Mouse (Mus musculus) cerebellum, postnatal 14 days (tissue): ENCODE data around the gene Rapgef1.
"Not testable (repeated sequence)": the region's sequence is repeated elsewhere in the genome, so short reads cannot be mapped to it uniquely, and the experiment has no call there.

Source experiments
- DNase-seq, 2 experiments: peaks; one replicate each; pipeline ENCODE4 v3.0.0; 2021; ENCODE audit warnings: mixed read lengths in 2 of 2

Rapgef1 gene

DNA sequence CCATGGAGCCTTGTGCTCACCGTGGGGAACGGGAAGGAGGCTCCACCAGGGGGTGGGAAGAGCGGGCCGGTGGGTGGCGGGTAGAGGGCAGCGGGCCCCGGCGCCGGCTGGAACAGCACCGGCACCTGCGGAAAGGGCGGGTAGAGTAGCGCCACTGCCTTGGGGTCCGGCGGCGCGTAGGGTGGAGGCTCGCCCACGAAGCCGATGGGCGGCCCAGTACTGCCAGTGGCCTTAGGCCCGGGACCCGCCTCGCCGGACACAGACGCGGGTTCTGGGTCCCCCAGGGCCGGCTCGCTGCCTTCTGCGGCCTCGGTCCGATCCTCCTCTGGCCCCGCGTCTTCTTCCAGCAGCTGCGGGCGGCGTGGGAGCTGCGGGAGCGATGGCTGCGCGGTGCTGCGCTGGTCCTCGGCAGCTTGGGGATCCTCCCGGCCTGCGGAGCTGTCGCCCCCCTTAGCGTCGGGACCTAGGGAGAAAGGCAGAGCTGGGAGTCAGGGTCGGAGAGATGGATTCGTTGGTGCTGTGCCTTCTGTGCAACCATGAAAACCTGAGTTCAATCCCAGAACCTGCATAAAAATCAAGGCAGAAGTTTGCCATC lies 127.8 kb downstream of the Rapgef1 start:
- peak in 1 of 2 experiments; percentile 36 for DNase-seq

DNA sequence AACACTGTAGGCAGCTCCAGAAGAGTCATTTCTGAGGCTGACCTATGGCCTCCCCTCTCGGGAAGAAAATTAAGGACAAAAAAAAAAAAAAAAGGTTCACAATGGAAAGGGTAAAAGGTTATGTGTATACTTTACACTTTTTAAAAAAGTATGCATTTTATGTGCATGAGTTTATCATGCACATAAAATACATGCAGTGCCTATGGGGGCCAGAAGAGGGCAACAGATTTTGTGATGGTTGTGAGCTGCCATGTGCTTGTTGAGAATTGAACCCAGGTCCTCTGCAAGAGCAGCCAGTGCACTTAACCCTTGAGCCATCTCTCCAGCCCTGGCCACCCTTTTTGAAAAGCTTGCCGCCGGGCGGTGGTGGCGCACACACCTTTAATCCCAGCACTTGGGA lies 128.3 kb downstream of the Rapgef1 start:
- DNase-seq, result peak; percentile 48 to 62

DNA sequence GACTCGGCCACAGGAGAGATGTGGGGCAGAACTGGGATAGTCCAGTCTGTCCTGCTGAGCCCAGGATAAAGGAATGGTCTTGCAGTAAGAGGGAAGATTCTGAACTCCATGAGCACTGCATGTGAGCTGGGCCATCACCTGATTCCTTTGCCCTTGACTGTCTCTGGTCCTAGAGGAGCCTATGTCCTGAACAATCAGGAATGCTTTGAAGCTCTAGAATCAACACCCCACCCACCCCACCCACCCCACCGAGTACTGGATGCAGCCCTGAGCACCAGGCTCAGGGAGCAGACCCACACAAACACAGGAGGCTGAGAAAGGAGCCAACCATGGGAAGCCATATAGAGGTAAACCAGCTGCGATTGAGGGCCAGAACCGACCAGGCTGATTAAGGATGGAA lies 129.0 kb downstream of the Rapgef1 start:
- DNase-seq, result no peak

DNA sequence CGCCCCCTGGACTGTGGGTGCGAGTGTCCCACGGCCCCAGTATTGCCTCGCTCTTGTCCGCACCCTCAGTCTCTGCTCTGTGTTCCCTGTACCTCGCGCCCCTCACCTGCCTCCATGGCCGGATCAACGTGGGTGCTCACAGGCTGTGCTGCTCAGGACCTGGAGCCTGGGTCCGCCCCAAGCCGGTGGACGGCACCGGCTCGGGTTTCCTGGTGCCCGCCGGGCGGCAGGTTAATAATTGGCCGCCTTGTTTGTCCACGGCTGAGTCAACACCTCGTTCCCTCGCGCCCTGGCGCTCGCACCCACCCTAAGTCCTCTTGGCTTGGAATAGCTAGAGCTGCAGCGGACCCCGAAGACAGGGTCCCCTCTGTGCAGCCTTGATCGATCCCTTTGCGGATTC lies 132.0 kb downstream of the Rapgef1 start, which contains the start of gene Gm13420:
Gene Gm13420, minus strand, starts transcription at position 189 of the 400 bp plus-strand sequence.
- no peak for DNase-seq

DNA sequence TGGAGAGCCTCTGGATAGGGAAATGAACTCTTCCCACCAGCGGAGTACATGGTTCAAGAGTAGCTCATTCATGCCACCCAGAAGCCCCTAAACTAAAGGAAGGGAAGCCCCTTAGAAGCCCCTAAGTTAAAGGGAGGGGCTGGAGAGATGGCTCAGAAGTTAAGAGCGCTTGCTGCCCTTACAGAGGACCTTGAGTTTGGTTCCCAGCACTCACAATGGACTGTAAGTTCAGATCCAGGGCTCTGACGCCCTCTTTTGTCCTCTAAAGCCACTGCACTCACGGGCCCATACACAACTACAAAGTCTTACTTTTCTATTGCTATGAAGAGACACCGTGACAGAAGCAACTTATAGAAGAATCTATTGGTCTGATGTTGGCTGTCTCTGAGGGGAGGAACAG lies 132.9 kb downstream of the Rapgef1 start:
- DNase-seq, result no peak

DNA sequence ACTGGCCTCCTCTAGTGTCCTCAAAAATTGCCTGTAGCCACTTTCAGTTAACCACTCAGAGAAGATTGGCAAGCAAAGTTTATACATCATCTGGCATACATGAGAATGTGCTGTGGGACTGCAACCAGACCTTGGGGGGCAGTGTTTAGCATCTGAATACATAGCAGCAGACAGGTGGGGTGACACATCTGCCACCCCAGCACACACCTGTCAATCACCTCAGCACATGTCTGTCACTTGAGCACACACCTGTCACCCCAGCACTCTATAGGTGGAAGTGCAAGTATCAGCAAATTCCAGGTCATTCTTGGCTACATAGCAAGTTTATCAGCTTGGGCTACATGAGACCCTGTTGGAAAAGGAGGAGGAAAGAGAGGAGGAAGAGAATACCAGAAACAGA lies 136.2 kb downstream of the Rapgef1 start:
- DNase-seq, result no peak

DNA sequence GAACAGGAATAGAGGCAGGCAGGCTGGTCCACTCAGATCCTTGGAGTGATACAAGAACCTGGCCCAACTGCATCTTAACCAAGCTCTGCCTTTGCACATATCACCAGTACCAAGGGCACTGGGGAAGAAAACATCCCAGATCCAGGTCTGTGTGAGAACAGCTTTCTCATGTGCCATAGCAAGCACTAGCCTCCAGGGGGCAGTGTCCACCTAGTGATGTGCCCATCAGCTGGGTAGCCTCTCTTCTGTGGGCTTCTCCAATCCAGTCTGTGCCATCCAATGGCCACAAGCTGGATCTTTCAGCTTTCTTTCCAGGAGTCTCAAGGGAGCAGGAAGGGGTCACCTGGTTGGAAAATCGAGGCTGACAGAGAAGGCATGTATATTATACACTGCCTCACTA lies 145.3 kb downstream of the Rapgef1 start:
- DNase-seq, result peak; percentile 81 to 87

DNA sequence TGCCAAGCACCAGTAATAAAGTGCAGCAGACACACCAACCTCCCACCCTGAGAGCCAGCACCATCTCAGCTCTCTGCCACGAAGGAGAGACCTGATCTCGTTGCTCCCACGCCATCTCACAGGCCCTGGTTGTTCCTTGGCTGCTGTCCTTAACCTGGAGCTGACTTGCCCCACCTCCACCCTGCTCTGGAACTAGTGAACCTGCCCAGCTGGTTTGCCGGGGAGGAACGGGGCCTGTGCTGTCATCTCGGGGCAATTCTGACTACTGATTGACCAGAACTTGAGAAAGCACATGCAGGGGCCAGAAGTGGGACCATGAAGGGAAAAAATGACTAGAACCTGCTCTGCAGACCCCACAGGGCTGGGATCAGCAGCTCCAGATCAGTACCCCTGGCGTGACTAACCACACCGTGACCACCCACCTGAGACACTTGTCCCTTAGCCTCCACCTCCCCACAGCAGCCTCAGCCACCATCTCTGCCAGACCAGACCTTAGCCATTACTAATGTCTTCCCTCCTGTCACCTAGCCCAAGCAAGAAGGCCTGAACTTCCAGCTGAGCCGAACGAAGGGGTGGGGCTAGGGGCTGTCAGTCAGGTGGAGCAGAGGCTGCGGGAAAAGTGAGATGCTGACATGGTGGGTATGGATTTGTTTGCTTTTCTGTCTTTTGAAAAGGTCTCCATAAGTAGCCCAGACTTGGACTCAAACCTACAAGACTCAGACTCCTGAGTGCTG lies 148.6 kb downstream of the Rapgef1 start:
- no peak for DNase-seq

DNA sequence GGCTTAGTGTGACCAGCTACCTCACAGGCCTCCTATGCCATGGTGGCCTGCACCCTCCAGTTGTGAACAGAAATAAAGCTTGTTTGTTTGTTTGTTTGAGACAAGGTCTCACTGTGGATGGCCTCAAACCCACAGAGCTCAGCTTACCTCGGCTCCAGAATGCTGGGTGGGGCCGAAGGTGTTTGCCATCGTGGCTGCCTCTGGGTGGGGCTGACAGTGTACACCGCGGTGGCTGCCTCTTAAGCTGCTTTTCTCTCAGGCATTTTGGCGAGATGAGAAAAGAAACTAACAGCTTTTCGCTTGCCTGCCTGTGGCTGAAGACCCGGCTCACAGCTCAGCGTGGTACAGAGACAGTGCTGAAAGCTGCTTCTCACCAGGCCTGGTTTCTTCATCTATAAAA lies 149.4 kb downstream of the Rapgef1 start:
- DNase-seq, result no peak

DNA sequence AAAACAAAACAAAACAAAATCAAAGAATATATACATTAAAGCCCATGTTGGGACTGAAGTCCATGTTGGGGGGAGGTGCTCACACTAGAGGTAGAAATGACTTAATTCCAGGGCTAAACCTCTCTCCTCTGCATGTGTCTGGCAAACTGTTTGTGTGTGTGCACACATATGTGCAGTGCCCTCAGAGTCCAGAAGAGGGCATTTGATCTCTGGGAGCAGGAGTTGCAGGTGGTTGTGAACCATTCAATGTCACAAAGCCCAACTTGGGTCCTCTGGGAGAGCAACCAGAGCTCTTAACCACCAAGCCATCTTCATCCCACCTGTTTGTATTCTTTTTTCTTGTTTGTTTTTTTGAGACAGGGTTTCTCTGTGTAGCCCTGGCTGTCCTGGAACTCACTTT lies 150.6 kb downstream of the Rapgef1 start:
- DNase-seq, result no peak

DNA sequence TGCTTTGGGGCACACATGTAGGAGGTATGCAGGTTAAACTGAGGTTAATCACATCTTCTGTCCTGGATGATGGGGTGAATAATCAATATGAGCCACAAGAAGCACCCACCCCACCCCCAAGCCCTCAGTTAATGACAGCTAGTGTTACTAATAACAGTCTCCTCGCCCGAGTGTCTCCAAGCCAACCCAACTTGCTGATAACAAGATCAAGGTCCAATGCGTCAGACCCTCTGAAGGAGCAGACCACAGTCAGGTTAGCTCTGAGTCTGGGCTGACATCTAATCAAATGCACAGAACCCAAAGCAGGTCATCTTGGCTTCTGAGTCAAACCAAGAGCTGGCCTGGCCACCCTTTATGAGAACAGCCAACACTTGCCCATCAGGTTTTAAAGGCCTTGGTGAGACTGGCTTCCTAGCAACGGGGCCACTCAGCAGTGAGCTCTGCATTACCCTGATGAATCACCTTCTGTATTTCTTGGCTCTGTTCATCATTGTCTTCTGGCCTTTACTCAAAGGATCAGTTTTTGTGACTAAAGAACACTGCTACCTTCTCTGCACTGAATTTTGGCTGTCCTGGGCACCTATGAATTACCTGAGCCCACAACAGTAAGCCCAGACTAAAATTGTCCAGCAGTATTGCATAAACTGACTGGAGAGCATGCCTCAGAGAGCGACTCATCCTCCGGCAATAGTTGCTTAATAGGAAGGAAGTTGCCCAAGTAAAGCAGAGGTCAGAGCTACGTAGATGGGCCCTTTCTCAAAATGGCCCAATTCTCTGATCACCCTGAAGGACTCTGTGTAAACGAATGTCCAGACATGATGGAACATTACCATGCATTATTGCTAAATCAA lies 152.3 kb downstream of the Rapgef1 start:
- DNase-seq, result no peak

DNA sequence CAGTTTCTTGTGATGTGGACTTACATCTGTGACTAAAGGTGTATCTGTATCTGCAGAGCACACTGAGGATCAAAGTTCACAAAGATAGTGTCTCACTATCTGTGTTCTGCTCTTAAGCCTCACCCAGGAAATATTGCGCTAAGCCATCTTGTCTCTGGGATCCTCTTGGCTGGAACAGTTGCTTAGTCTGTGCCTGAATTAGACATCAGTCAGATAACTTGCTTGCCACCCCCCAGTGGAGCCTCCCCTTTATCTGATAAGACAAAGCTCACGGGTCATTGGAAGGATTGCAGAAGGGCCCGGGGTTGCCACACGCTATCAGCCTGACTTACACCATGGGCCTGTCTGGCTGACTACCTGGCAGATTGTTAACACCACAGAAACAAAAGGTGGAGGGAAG lies 153.8 kb downstream of the Rapgef1 start:
- no peak for DNase-seq

DNA sequence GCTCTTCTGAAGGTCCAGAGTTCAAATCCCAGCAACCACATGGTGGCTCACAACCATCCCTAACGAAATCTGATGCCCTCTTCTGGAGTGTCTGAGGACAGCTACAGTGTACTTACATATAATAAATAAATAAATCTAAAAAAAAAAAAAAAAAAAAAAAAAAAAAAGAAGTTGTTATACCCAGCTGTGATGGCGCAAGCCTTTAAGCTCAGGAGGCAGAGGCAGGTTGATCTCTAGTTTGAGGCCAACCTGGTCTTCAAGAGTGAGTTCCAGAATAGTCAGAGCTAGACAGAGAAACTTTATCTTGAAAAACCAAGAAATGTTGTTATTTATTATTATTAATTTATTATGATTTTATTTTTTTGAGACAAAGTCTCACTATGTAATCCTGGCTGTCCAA lies 161.7 kb downstream of the Rapgef1 start:
- DNase-seq, result not testable (repeated sequence)

DNA sequence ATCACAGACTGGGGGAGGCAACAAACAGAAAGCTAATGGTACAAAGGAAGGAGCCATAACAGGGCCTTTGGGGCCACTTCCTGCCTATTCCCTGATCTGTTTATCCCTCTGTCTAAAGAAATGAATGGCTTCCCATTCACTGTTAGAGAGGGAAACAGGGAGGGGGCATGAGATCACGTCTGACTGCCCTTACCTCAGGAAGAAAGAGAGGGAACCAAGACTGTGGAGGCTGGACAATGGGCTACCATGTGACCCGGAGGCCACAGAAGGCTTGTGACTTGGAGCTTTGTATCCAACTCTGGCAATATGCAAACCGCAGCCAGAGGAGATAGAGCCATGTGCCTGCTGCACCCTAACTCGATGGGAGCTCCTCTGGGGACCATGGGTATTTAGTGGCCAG lies 164.8 kb downstream of the Rapgef1 start:
- no peak for DNase-seq

DNA sequence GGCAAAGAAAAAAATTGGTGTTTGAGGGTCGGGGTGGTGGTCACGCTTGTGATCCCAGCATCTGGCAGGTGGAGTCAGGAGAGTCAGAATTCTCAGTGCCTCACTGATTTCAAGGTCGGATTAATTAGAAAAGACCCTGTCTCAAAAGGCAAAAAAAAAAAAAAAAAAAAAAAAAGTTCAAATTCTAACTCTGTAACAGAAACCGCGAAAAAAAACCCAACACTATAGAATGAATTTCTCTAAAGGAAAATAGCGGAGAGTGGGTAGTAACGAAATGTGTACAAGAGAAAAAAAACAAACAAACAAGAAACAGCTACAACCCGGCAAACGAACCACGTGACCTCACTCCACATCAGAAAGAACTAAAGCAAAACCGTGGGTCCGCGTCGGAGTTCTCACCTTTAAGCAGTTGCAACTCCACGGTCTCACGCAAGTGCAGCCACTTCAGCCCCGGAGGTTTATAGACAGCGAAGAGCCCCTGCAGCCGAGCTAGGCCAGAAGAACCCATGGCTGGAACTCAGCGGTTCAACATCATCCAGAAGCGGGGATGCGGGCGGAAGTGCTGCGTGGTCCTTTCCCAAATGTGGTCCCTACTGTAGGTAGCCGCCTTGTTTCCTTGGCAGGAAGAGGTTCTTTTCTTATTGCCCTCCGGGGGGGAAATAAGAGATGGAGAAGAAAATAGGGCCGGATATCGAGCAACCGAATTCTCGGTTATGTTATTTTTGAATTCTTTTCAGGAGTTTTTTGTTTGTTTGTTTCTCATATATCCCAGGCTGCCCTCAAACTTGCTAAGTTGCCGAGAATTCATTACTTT lies 167.8 kb downstream of the Rapgef1 start, which contains the start of gene Coq4:
Gene Coq4, plus strand, starts transcription at position 390 of the 814 bp plus-strand sequence.
- DNase-seq, result peak; percentile 94 to 96

DNA sequence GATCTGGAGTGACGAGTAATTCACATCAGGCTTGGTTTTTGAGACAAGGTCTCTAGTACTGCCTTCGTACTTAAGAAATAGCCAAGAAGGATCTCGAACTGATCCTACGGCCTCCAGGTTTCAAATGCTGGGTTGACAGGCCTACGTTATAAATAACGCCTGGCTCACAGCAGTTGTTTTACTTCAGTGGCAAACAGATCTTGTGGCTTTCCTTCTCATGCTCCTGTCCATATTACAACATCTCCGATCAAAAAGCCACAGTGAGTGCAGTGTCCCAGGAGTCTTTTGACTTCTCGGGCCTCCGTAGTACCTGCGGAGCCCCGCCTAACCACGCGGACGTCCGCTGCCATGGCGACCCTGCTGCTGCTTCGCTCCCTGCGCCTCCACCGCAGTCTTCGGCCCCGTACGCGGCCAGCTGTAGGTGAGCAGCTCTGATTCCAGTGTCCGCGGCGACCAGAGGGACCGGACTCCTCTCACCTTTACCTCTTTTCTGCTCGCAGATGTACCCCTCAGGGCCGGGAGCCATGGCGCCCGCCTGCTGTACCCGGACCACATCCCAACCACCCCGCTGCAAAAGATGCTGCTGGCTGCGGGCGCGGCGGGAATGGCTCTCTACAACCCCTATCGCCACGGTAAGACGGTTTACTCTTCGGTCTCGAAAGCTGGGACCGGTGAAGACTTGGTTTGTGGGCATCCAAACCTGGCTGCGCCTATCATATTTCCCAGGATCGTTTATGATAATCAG lies 168.6 kb downstream of the Rapgef1 start, which contains the start of gene Trub2:
Gene Trub2, minus strand, starts transcription at position 566 of the 745 bp plus-strand sequence.
- peak; percentile 83 to 87 for DNase-seq
